Mouse (Mus musculus) frontal cortex, postnatal 36 days (tissue): ENCODE results near the gene Tas2r137.

ENCODE experiments used
- DNase-seq, 2 experiments: peaks; one replicate each; pipeline ENCODE4 v3.0.0; 2022; ENCODE audit warnings: low spot score in 2 of 2

Tas2r137 gene

GRCm38 (mm10) chr6:40490933-40491332 lies at the start of gene Tas2r137:
TSS of gene Tas2r137 (plus strand) at chr6:40491233.
- DNase-seq: no peak

GRCm38 (mm10) chr6:40441276-40441675 lies 49.8 kb upstream of the Tas2r137 start:
- DNase-seq: no peak

GRCm38 (mm10) chr6:40441755-40442154 lies 49.3 kb upstream of the Tas2r137 start:
- DNase-seq: no peak

DNA sequence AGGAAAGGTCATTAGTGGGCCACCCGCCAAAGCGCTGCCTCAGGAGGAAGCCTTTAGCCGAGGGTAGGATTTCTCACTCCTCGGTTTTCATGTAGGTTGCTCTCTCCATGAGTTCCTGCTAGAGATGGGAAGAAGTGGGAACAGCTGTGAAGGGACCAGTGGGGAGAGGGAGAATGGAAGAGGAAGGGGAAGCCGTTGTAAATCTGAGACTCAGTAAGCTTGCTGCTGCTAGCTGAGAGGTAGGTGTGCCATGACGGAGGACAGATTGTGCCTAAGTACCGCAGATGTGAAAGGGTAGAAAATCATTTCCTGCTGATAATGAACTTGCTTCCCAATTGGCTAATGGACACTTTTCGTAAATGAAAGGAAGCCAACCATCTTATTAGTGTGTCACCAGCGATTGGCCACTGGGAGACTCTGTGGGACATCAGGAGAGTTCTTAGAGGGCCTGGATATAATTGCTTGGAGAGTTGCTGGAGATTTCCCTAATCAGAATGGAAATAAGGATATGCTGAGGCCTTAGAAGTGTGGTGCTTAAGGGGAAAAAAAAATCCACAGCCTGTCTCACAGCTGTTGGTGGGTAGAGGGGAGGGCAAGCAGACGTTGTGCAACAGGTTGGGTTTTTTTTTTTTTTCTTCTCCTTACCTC lies 47.6 kb upstream of the Tas2r137 start:
- DNase-seq: no peak

GRCm38 (mm10) chr6:40448626-40449025 lies 42.4 kb upstream of the Tas2r137 start:
- no peak for DNase-seq

DNA sequence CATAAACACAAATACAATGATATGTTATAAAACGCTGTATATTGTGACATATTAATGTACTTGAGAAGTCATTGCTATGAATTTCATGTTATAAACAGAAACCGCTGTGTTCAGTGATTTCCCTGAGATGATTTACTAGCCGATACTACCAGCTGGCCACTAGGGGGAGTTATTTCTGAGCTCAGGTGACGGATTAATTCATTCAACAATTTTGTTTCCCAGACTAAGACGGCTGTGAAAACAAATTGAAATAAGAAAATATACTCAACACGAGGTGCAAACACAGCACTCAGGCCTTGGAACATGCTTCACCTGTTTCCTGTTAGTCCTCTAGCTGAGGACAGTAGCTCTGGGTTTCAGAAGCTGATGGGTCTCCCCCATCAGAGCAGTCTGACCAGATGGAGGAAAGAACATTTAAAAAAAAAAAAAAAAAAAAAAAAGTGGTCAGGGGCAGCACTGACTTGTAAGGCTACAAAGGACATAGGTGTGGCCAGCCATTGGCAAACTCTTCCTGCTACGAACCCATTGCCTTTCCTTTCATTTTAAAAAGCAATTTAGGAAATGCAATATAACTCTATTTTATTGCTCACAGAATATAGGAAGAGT lies 36.5 kb upstream of the Tas2r137 start:
- DNase-seq: no peak

GRCm38 (mm10) chr6:40465710-40466109 lies 25.3 kb upstream of the Tas2r137 start:
- DNase-seq: no peak

DNA sequence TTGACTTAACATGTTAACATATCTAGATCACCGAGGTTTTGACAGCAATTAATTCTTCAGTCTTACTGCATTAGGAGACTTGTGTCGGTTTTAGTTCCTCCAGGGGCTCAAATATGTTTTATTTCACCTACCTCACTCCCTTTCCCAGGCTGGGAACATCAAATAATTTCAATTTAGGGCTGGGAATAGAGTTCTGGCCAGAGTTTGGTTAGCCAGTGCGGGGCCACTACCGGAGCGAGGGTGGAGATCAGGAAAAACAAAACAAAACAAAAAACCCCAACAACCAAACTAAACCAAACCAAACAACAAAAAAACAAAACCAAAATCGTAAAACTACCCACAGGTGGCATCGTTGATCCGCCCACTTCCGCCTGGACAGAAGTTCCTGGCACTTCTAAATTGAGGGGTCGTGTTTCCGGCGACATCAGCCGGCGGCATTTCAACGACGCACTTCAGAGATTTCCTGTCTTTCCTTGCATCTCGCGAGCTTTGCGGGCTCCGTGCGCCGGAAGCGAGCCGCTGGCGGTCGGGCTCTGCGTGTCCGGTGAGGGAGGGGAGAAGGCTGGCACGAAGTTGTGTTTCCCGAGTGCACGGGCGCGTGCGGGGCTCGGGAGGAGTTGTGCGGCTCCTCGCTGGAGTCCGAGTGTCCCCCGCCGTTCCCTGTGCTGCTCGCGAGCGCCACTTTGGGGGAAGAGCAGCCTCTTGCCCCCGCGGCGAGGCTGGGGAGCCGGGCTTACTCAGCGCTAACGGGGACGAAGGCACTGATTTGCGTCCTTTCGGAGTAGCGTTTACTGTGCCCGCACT lies 19.9 kb upstream of the Tas2r137 start, which contains the start of gene Ssbp1:
Gene Ssbp1, plus strand, starts transcription at position 437 of the 804 bp plus-strand sequence.
- DNase-seq: peak; percentile 91 to 93

DNA sequence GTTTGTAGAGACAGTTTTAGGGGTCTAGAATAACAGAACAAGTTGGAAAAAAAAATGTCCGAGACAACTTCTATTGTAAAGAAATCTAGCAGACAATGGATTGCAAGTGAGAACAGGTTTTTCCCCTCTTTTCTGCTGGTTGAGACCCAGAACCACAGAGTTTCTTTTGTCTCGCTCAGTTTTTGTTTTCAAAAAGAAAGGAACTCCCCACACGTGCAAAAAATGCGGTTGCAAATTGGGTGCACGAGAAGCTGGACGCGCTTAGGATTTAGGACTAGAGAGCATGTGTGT lies 19.4 kb upstream of the Tas2r137 start:
- no peak for DNase-seq

GRCm38 (mm10) chr6:40476132-40476531 lies 14.9 kb upstream of the Tas2r137 start:
- DNase-seq: no peak

- no peak for DNase-seq
These were observed 11.3 kb upstream of the Tas2r137 start for GRCm38 (mm10) chr6:40479705-40480104.

GRCm38 (mm10) chr6:40482318-40482717 lies 8.7 kb upstream of the Tas2r137 start:
- peak; percentile 3 to 12 for DNase-seq

DNA sequence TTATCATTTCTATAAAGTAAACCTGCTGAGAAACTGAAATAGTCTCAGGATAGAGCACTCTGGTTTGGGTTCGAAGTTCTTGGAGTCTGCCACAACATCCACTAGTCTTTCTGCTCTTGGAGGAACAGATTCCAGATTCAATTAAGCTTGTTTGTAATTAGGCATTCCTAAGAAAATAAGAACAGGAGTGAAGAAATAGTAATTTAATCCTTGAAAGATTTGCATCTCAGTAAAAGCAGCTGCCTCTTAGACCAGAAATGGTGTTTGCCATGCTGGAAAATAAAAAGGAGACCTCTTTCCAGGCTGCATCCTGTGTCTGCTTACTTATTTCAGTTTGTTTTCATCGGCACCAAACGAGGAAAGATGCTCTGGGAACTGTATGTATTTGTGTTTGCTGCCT lies 2.2 kb downstream of the Tas2r137 start, which contains the start of gene Tas2r108:
Gene Tas2r108, plus strand, starts transcription at position 301 of the 400 bp plus-strand sequence.
- DNase-seq: no peak

DNA sequence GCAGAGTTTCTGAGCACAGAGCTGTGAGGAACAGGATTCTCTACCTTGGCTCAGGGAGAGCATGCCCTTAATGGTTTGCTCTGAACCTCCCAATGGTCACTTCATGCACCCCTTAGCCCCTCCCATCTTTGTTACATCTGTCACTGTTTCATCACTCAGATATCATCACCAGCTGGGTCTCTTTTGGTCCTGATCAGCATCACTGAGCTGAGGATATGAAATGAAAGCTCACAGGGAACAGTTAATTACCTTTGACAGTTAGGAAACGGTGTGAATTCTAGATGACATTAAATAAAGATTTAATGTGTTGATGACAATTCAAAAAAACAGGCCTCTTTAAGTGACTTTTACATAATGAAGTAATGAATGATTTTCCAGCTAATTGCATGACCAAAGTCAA lies 28.4 kb downstream of the Tas2r137 start, which contains the start of gene Prss37:
Gene Prss37, minus strand, starts transcription at position 101 of the 400 bp plus-strand sequence.
- DNase-seq: no peak
